Mouse (Mus musculus): ENCODE measurements around the gene Pvalb. TPM values are rescaled to one million over a fixed set of nuclear protein-coding genes. Genes with fewer than 3 reads are reported as not detected.

Pvalb gene
- total RNA-seq, 2 experiments from 2014 or later, result not detected

GRCm38 (mm10) chr15:78169566-78169965 is 36.6 kb downstream of the Pvalb start:
- ATAC-seq (replicated peaks; ENCODE audit: low FRiP score, poor library complexity, severe bottlenecking), result no peak

- no peak for ATAC-seq (replicated peaks; ENCODE audit: low FRiP score, poor library complexity, severe bottlenecking)
Measured at GRCm38 (mm10) chr15:78165292-78165691, 40.9 kb downstream of the Pvalb start.

- ATAC-seq (replicated peaks; ENCODE audit: low FRiP score, poor library complexity, severe bottlenecking), result no peak
Measured at GRCm38 (mm10) chr15:78164466-78164865, 41.7 kb downstream of the Pvalb start.

GRCm38 (mm10) chr15:78161946-78162345 is 44.3 kb downstream of the Pvalb start:
- ATAC-seq (replicated peaks; ENCODE audit: low FRiP score, poor library complexity, severe bottlenecking), result no peak

GRCm38 (mm10) chr15:78158335-78158734 is 47.9 kb downstream of the Pvalb start:
- ATAC-seq (replicated peaks; ENCODE audit: low FRiP score, poor library complexity, severe bottlenecking), result no peak

- no peak for ATAC-seq (replicated peaks; ENCODE audit: low FRiP score, poor library complexity, severe bottlenecking)
Measured at GRCm38 (mm10) chr15:78157824-78158223, 48.4 kb downstream of the Pvalb start.

- ATAC-seq (replicated peaks; ENCODE audit: low FRiP score, poor library complexity, severe bottlenecking), result no peak
Measured at GRCm38 (mm10) chr15:78157330-78157729, 48.9 kb downstream of the Pvalb start.

GRCm38 (mm10) chr15:78155421-78155820 is 50.8 kb downstream of the Pvalb start:
- ATAC-seq (replicated peaks; ENCODE audit: low FRiP score, poor library complexity, severe bottlenecking), result no peak

GRCm38 (mm10) chr15:78153045-78153775 is 53.0 kb downstream of the Pvalb start:
- no peak for ATAC-seq (replicated peaks; ENCODE audit: low FRiP score, poor library complexity, severe bottlenecking)

GRCm38 (mm10) chr15:78148565-78148964 is 57.6 kb downstream of the Pvalb start:
- no peak for ATAC-seq (replicated peaks; ENCODE audit: low FRiP score, poor library complexity, severe bottlenecking)

Other genes with a start within 250 kb of the Pvalb start
- 3.4 and 4.3 TPM in 2 replicates for gene Foxred2, start 249.7 kb downstream of the Pvalb start, total RNA-seq (2015; ENCODE audit: low replicate concordance)
- 1.2 and 1.4 TPM in 2 replicates for gene Foxred2, start 249.7 kb downstream of the Pvalb start, total RNA-seq (2017; ENCODE audit: low replicate concordance)
- 85.1 and 85.8 TPM in 2 replicates for gene Eif3d, start 235.6 kb downstream of the Pvalb start, total RNA-seq (2015; ENCODE audit: low replicate concordance)
- 66.9 and 68.2 TPM in 2 replicates for gene Eif3d, start 235.6 kb downstream of the Pvalb start, total RNA-seq (2017; ENCODE audit: low replicate concordance)
- gene Cacng2, start 86.4 kb downstream of the Pvalb start, total RNA-seq (2015; ENCODE audit: low replicate concordance), result not detected in 2 replicates
- not detected in 2 replicates for gene Cacng2, start 86.4 kb downstream of the Pvalb start, total RNA-seq (2017; ENCODE audit: low replicate concordance)
- 19.7 and 41.4 TPM in 2 replicates for gene Ift27, start 32.3 kb downstream of the Pvalb start, total RNA-seq (2015; ENCODE audit: low replicate concordance)
- 2.5 and 6.4 TPM in 2 replicates for gene Ift27, start 32.3 kb downstream of the Pvalb start, total RNA-seq (2017; ENCODE audit: low replicate concordance)
- 37.7 and 61.6 TPM in 2 replicates for gene Ncf4, start 38.4 kb upstream of the Pvalb start, total RNA-seq (2015; ENCODE audit: low replicate concordance)
- 27.7 and 54.2 TPM in 2 replicates for gene Ncf4, start 38.4 kb upstream of the Pvalb start, total RNA-seq (2017; ENCODE audit: low replicate concordance)
- gene Csf2rb2, start 99.3 kb upstream of the Pvalb start, total RNA-seq (2015; ENCODE audit: low replicate concordance), result 1.1 and 5.0 TPM in 2 replicates
- 0.13 TPM in 1 of 2 replicates, not detected in the other for gene Csf2rb2, start 99.3 kb upstream of the Pvalb start, total RNA-seq (2017; ENCODE audit: low replicate concordance)
- gene Csf2rb, start 119.4 kb upstream of the Pvalb start, total RNA-seq (2015; ENCODE audit: low replicate concordance), result 12.6 and 18.0 TPM in 2 replicates
- gene Csf2rb, start 119.4 kb upstream of the Pvalb start, total RNA-seq (2017; ENCODE audit: low replicate concordance), result 4.9 and 6.8 TPM in 2 replicates
- gene Tex33, start 189.5 kb upstream of the Pvalb start, total RNA-seq (2015; ENCODE audit: low replicate concordance), result not detected in 2 replicates
- gene Tex33, start 189.5 kb upstream of the Pvalb start, total RNA-seq (2017; ENCODE audit: low replicate concordance), result not detected in 2 replicates
- 29.3 and 42.2 TPM in 2 replicates for gene Tst, start 199.5 kb upstream of the Pvalb start, total RNA-seq (2015; ENCODE audit: low replicate concordance)
- 15.8 and 20.8 TPM in 2 replicates for gene Tst, start 199.5 kb upstream of the Pvalb start, total RNA-seq (2017; ENCODE audit: low replicate concordance)
- 32.8 and 35.2 TPM in 2 replicates for gene Mpst, start 200.0 kb upstream of the Pvalb start, total RNA-seq (2015; ENCODE audit: low replicate concordance)
- gene Mpst, start 200.0 kb upstream of the Pvalb start, total RNA-seq (2017; ENCODE audit: low replicate concordance), result 45.6 and 67.9 TPM in 2 replicates
- 2.2 and 14.7 TPM in 2 replicates for gene Kctd17, start 222.2 kb upstream of the Pvalb start, total RNA-seq (2015; ENCODE audit: low replicate concordance)
- gene Kctd17, start 222.2 kb upstream of the Pvalb start, total RNA-seq (2017; ENCODE audit: low replicate concordance), result not detected in 2 replicates

All from erythroid progenitor cell, adult 5-6 weeks (primary cell).